Mouse (Mus musculus) right cerebral cortex, adult 18-20 months (tissue): ENCODE measurements around the gene Msx3.

Experiments
- DNase-seq: peaks from one replicate; pipeline ENCODE4 v3.0.0; 2022; ENCODE audit warnings: mixed read lengths

Gene Msx3

DNA sequence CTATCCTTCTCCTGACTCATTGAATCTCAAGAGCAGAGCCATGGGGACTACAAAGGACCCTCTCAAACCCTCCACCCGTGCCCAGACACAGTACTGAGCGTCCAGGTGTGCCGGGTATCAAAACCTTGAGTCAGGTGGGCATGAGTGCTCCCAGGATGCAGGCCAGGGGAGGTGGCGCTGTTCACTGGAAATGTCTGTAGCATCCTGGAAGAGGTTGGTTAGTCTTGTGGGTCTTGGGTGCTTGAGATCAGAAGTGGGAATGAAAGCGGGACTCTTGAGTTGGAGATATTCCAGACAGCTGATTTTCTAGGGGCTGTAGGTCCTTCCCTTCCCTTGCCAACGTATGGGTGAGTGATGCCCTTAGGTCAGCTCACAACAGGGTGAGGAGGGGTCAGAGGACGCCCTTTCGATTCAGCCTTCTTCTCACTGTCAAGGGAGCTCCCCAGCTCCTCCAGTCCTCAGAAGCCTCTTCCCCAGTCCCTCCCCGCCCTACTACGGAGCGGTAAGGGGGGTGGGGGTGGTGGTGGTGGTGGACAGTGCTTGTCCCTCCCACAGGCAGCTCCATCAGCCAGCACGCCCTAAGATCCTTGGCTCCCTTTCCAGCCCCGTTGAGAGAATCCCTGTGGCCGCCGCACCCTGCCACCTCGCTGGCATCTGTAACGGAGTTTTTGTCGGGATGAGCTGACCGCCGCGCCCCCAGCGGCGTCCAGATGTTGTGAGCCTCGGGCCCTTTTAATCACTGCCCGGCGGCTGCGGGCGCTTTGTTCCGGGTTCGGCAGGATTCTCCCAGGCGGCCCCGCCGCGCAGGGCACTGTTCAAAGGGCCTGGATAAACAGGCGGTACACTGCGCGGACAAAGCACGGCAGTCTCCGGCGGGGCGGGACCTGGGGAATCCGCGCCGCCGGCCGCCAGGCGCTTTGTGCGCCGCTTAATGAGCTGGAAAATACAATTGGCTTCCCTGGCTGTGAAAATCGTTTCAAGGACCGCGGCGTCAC lies 8.8 kb upstream of the Msx3 start:
- DNase-seq = no peak

DNA sequence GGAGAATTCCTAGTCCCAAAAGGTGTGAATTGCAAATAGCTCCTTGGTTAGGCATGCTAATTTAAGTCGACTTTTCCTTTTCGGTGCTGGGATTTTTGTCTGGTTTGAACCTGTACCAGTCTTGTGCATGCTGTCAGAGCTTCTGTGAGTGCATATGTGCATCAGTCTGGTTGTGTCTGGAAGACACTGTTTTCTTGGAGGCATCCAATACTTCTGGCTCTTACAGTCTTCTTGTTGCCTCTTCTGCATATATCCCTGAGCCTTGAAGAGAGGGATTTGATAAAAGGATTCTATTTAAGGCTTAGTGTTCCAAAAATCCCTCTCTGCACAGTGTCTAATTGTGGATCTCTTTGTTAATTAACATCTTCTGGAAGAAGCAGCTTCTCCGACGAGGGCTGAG lies 5.2 kb upstream of the Msx3 start:
- DNase-seq = no peak

DNA sequence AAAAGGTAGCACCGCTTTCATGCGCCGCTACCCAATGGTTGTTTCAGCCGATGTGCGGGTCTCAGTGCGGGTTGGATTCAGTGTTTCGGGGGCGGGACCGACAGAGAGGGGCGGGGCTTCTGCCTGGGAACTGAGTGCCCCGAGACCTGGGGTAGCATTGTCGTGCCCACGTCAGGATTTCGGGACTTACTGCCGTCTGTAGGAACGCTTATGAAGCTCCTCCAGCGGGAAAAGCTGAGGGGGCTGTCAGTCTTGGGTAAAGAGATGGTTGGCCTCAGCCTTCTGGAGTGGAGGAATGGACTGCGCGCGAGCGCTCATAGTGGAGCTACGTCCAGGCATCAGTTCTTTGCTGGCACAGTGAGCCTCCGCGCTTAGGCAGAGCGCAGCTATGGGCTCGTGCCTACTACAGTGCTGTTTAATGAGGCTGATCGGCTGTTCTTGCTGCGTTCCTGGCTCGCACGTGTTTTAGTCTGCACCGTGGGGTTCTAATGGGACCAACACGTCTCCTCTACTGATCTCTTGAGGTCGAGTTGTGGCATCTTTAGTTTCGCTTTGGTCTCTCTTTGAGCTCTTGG lies 313 bp upstream of the Msx3 start:
- DNase-seq = no peak

DNA sequence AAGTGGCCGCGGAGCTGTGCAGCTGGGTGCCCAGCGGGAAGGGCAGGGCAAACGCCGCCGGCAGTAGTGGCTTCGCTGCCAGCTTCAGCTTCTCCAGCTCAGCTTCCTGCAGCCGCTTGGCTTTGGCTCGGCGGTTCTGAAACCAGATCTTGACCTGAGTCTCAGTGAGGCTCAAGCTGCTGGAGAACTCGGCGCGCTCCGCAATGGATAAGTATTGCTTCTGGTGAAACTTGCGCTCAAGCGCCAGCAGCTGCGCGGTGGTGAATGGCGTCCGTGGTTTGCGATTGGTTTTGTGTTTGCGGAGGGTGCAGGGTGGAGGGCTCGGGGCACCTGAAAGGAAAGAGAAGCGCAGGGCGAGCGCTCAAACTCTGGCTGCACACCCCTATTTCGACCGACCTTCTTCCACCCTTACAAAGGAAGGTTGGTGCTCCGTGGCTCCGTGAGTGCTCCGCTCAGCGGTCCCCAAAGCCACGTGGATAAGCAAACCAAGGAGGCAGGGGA lies 1.0 kb downstream of the Msx3 start:
- no peak for DNase-seq

DNA sequence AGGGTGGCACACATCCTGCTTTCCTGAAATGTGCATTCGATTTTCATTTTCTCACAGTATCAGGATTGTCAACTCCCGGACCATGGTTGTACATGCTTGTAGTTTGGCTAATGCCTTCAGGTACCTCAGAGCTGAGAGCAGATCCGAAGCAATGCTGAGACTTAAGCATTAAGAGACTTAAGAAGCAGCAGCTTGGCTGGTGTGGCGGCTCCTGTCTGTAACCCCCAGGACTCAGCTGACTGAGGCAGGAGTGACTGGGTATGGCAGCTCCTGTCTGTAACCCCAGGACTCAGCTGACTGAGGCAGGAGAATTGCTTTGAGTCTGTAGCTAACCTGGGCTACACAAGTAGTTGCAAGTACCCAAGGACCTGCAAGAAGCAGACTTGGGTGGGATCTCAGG lies 3.3 kb downstream of the Msx3 start:
- DNase-seq = no peak

DNA sequence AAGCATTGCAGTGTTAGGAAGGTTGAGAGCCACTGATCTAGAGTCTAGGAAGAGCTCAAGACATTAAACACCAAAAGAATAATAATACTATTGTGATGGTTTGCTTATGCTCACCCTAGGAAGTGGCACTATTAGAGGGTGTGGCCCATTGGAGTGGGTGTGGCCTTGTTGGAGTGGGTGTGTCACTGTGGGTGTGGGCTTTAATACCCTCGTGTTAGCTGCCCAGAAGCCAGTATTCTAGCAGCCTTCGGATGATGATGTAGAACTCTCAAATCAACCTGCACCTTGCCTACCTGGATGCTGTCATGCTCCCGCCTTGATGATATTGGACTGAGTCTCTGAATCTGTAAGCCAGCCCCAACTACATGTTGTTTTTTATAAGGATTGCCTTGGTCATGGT lies 6.2 kb downstream of the Msx3 start:
- no peak for DNase-seq

DNA sequence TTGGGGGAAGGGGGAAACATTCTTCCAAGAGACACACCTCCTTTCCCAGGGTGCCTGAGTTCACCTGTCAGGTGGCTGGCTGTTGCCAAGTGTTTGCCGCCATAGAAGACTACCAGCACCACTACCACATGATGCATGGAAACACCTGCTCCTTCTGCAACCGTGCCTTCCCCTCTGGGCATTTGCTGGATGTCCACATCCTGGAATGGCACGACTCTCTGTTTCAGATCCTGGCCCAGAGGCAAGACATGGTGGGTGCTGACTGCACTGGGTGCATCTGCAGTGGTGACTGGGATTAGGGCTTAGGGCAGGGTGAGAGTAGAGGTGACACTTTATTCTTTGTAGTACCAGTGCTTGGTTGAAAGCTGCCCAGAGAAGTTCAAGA lies 11.7 kb downstream of the Msx3 start:
- DNase-seq = no peak

DNA sequence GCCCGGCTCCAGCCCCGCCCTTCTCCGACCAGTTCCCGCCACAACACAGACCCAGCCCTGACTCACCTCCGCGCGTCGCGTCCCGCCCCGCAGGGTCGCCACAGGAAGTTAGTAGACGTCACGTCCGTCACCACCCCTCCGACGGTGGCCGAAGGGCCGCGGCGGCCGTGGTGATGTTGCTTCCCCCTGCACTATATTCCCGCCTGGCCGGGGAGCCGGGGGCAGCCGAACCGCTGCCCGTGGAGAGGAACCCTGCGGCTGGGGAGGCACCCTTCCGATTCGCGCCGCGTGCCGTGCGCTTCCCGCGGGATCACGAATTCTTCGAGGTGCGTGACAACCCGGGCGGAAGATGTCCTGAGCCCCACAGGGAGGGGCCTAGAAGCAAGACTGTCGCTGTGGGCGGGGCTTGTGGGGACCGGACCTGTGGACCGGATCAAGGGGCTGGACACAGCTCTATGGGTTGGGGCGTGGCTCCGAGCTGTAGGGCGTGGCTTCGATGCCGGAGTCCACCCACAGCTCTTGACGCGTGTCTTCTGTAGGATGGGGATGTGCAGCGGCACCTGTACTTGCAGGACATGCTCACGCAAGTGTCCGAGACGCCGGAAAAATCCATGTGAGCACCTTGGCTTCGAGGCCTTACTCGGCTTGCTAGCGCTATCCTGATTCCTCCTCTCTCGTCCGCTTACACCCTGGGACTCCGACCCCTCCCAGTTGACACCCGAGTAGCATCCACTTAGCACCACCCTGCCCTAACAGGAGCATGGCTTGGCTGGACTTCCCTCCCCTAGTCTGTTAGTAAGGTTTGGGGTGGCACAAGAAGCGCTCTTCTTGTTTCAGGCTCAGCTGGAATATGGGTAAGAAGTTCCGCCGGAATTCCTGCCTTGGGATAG lies 12.4 kb downstream of the Msx3 start, which contains the start of the genes Zfp511 and Tubgcp2:
Gene Zfp511, plus strand, starts transcription at position 111 of the 890 bp plus-strand sequence.
Gene Tubgcp2, minus strand, starts transcription at position 389 of the 890 bp plus-strand sequence.
- DNase-seq = peak; percentile 95

DNA sequence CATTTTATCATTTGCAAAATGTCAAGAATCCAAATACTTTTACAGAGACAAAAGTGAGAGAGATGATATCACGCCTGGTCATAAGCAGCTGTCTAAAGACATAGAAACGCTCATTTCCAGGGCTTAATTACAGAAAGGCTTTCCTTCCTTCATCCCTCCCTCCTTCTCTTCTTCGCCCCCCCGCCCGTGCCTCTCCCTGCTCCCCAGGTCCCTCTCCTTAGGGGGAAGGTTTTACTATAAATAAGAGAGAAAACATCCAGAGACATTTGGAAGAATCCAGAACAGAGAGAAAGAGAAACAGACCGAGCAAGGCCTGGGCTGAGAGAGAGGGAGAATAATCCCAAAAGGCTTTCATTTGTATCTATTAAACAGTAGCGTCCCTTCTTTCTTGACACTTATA lies 13.4 kb downstream of the Msx3 start:
- DNase-seq = no peak

DNA sequence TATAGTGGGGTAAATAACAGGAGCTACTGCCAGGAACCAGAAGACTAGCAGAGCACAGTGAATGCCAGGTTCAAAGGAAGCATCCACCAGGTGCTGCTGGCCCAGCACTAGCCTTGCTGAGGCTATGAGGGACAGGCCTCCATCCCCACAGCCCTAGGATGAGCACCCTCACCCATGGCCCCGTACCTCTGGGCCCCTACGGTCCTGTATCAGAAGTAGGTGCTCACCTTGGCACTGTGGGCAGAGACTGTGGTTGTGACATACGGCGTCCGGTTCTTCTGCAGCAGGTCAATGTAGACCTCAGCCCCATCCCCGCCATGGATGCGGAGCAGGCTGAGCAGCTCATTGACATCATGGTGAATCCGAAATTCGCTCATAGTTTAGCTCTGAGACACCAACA lies 15.5 kb downstream of the Msx3 start:
- DNase-seq = no peak

DNA sequence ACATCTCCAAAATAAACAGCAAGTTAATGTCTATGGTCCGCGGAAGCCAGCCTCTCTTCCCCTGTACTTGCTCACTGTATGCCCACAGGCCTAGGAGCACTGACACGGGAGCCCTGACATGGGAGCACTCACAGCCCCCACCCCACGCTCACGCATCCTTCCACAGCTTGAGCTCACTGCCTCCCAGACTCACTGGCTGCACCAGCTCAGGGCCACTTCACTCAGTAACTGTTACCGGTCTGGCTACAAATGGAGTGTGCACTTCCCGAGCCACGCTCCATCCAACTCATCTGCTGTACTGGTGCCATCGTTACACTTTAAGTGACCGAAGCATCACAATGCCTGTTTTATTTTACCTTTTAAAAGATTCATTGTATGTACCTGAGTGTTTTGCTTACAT lies 16.5 kb downstream of the Msx3 start:
- DNase-seq = no peak

DNA sequence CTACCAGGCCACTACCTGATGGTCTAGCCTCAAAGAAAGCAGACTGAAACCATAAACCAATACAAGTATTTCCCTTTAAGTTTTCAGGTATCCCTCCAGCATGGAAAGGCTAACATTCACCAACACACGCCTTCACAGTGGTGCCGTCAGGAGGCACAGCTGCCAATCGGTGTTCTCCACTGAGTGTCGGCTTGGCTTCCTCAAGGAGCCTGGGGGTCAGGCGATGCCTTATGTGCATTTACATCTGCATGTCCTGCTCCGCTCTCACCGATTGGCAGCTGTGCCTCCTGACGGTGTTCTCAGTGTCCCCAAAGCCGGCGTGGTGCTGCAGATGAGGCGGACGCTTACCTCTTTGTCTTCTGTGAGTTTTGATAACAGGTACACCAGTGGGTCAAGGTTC lies 17.1 kb downstream of the Msx3 start:
- DNase-seq = no peak

DNA sequence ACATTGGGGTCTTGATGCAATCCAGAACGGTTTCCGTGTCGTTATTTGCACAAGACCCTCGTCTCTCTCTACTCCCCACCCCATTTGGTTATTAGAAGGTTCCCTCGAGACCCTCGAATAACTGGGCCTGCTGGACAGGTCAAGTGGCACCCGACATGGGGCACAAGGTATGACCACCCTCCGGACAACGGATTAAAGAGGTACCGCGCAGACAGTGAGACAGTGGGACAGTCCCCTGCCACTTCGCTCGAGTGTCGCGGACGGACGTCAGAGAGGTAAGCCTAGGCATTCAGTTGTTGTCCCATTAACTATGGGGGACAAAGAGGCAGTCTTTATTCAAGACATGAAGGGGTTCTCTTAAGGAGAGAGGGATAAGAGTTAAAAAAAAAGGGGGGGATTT lies 37.6 kb downstream of the Msx3 start:
- DNase-seq = no peak

DNA sequence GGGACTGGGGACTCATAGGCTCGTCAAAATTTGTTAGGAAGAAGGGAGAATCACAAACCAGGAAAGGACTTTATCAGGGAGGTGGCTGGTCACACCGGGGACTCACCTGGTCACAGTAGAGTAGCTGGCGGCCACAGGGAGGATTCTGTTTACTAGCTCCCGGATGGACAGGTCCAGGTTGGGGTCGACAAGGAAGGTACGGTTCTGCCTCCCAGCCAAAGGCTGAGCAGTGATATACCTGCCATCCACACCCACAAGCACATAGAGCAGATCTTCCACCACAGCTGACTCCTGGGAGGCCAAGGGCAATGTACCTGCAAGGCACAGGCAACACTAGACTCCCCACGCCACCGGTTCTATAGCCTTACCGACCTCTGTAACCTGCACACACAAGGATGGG lies 41.1 kb downstream of the Msx3 start:
- no peak for DNase-seq

DNA sequence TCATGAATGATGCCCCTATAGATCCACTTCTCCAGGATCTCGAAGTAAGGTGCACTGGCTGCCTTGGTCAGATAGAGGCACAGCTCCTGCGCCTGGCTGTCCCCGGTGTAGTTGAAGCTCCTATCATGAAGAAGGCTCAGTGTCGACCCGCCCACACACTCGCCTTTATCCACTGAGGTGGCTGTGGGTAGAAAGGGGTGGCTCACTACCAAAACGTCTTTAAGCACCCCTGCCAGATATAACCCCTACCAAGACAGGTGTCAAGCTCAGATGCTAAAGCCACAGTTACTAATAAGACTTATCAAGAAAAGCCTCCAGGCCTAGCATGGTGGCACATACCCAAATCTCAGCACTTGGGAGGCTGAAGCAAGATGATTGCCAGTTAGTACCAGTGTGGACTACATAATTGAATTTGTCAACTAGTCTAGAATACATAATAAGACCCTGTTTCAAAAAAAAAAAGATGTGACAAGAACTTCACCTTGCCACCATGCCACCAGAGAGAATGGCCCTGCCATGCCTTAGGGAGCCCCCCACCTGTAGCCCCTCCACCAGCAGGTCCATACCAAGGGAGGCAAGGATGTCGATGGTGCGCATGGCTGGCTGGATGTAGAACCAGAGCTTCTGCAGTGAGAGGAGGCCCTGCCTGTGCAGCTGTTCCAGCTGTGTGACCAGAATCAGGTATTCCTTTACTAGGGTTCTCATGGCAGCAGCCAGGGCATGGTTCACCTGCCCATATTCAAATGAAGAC lies 41.9 kb downstream of the Msx3 start:
- DNase-seq = no peak

DNA sequence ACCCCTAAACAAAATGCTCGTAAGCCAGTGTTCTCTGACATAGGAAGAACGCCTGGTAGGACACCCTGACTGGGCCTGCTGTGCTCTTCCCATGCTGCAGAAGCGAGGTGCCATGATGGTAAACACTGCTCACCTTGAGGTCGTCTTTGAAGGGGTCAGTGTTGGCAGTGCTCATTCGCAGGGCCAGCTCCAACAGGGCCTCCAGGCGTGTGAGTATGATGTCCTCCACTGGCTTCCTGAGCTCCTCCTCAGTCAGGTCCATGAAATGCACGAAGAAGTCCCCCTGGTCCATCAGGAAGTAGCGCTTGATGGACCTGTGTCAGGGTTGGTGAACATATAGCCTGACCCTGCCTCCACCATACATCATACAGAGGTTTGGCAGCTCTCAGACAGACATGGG lies 44.2 kb downstream of the Msx3 start:
- DNase-seq = no peak

DNA sequence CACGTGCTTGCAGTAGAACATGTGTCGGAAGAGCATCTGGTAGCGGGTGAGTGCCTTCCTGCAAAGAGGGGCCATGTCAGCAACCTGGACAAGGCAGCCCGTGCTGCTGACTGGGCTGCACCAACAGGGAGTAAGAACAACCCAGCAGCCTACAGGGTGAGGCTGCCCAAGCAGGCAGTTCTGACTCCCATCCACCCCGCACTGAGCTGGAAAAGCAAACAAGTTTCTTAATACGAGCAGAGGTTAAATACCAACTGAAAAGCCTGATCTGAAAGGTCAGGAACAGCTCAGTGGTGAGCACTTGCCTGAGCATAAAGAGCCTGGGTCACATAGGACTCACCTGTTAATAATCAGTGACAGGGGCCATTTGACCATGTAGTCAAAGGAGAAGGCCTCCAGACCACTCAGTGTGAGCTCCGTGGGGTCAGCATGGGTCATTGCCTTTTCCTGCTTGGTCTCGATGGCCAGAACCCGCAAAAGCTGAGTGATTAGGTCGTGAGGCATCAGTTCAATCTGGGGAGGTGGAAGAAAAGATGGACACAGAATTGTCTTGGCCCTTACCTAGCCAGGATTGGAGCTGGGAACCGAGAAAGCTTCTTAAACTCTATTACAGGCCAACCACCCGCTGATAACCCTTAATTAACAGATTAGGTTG lies 47.7 kb downstream of the Msx3 start:
- DNase-seq = no peak

DNA sequence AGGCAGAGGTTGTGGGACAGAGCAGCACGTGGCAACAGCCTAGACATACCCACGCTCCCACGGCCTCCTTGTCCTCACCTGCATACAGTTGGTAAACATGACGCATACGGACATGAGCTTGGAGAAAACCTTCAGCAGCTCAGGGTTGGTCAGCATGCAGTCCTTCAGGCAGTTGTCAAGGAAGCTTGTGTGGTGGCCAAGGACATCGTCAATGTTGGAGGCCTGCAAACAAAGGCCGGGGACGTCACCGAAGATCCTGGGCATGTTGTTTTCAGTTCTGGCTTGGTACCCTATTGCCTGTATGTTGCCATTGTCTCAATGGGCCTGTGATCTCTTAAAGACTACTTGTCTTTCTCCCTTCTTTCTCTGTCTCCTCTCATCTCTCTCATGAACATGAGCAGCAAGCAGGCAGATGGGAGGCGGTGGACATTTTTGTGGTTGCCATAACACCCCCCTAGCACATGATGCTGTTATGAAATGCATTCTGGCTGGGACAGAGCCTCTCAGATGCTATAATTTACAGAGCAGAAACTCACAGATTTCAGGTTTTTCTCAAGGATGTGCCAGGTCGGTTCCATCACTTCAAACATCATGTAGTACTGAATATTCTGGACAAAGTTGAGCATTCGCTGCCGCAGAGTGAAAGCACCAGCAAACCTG lies 50.1 kb downstream of the Msx3 start:
- DNase-seq = peak; percentile 63
